Mouse (Mus musculus) thymus, postnatal 14 days (tissue): ENCODE results near the gene Ckm.

ENCODE experiments used
- DNase-seq: peaks from one replicate; pipeline ENCODE4 v3.0.0; 2021

The Ckm gene

DNA sequence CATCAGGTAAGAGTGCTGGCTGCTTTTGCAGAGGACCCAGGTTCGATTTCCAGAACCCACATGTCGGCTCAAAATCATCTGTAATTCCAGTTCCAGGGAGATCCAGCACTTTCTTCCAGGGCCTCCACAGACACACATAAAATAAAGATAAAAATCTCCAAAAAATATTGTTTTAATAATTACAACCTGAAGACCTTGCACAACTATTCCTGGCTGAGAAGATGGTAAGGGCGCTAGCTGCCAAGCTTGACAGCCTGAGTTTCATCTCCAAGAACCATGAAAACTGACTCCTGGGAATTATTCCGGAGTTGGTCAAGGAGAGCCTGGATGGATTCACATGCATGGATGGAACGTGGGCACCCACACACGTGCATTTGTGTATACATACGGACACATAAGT lies at the start of gene Ckm:
Gene Ckm (plus strand): TSS at position 301 of the 400 bp plus-strand sequence.
- no peak for DNase-seq

DNA sequence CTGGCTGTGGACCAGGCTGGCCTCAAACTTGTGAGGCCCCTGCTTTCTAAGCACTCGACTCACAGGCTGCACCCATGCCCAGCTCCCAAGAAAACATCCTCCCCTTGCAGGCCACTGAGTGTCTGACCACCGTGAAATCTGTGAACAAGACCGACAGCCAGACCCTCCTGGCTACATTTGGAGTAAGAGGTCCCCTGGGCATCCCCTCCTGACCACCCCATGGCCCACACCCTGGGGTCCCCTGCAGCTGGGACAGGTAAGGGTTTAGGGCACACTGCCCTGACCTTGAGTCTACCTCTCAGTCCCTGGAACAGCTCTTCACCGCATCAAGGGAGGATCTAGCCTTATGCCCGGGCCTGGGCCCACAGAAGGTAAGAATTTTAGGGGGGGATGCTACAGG lies 49.6 kb upstream of the Ckm start:
- DNase-seq: no peak

DNA sequence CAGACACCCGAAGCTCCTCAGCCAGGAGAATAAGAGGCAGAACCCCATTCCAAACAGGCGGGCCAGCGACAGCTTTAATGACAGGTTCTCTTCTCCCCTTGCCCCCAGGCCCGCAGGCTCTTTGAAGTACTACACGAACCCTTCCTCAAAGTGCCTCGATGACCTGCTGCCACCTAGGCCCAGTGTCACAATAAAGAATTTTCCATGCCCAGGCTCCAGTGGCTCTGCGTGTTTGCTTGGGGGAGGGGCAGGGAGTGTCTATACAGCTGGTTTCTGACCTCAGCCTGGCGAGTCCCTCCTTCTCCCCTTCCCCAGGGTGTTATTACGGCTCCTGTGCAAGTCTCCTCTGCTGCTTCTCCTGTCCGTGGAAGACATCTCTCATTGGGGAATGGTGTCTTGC lies 48.3 kb upstream of the Ckm start:
- DNase-seq: no peak

DNA sequence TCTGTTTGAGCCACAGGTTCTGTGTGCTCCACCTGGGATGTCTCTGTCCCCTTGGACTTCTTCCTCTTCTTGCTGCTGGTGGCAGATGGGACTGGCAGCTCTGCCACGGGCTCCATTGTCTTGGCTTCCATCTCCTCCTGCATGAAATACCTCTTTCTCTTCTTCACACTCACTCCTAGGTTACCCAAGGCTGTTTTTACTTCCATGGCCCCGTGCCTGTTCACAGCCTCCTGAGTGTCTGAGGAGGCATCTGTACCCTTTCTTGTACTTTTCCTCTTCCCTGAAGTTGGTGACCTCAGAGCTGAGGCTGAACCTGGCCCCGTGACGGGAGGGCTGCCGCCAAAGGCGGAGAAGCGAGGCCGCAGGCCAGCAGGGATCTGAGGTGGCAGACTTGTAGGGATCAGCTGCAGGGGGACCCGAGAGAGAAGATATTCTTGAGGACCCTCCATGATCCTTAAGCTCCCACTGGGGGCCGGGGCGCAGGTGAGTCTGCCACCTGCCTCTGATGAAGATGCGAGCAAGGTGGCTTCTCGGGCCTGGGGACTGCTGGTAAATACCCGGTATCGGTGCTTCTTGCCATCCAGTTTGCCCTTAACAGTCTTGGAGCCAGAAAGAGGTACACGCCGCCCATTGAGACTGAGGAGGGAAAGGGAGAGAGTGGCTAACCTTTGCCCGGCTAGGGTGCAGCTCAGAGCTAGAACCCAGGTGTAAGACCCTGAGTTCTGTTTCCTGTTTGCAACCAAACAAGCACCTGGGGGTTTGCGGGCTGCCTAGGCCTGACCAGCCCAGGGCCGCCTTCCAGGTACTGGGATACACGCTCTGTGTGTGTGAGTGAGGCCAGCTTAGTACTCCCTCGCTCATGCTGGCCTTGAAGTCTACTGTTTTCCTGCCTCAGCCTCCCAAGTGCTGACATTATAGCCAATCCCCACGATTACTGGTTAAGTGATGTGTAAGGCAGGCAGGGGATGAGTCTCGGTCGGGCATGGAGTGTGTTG lies 46.9 kb upstream of the Ckm start:
- DNase-seq: no peak

DNA sequence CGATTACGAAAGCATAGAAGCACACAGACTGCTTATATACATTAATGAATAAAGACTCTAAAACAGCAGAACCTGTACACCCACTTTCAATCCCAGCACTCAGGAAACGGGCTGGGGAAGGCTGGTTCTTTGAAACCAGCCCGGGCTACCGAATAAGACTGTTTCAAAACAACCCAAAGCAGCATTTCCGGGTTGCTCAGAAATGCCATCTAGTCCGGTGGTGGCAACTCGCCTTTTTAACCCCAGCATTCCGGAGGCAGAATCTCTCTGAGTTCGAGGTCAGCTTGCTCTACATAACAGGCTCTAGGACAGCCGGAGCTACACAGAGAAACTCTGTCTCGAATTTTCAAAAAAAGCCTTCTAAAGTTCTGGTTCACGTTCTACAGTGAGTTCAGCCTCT lies 45.9 kb upstream of the Ckm start:
- no peak for DNase-seq

DNA sequence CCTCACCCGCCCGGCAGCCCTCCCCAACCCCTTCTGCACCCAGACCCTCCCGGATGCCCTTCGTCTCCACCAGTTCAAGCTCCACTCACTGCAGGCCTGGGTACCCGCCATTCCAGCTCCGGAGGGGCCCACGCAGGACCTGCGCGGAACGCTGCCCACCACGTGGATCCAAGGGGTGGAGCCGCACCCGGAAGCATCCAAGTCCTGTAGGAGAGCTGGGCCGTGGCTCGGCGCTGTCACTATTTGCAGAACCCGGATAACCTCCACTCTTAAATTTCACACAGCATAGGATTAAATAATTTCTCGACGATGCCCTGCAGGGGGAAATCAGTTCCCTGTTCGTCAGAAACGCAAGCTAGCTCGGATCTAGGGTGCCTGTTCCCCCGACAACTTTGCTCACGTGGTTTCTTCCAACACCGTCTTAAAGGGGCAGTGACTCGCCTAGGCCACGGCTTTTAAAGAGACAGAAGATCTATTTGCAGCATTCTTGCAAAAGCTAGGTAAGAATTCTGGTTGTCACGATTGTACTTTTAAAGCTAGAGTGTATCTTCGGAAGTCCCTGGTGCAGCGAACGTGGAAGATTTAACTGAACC lies 45.2 kb upstream of the Ckm start, which contains the start of the genes Cd3eap and Ppp1r13l:
Gene Cd3eap (minus strand): TSS at position 185 of the 593 bp plus-strand sequence.
Gene Ppp1r13l (plus strand): TSS at position 451 of the 593 bp plus-strand sequence.
- peak; percentile 86 for DNase-seq

DNA sequence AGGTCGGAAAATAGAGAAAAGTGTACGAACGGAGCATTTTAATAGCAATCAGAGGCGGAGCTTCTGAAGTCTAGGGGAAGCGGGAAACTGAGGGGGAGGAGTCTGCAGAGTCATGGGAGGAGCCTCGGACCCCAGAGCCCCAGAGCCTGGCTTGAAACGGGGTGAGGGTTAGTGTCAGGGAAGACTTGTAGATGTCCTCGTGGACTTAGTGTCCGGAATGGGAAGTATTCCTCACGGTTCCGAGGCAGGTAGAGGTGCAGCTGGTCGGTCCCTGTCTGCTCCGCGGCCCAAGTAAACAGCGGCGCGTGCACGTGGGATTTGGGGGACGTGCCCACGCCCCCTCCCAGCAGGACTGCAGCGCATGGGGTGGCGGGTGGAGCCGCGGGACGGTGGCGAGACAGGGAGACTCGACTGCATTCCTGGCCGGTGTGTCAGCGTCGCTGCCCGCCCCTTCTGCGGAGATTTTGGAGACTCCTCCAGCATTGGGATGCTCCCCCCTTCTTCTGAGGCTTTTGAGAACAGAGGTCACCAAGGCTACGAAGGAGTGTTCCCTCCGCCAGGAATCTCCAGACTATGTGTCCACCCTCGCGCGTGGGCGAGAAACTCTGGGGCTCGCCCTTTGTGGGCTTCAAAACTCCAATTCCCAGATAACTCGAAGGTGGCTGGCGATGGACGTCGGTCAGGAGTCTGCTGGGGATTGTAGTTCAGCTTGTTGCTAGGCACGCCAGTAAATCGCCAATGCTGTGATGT lies 44.5 kb upstream of the Ckm start:
- DNase-seq: peak; percentile 75

DNA sequence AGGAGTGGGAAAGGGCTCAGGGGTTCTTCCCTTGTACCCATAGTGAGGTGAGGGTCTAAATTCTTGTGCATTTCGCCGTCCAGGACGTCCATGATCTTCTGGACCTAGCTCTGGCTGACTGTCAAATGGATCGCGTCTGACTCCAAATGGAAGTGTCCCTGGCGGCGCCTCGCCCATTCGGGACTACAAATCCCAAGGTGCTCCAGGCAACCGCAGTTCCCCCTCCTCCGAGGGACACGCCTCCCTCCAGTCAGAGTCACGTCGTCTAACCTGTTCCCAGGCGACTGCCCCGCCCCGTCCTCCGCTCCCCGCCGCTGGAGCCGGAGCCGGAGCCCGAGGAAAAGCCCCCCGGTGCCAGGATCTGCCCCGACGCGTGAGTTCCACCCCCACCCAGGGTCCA lies 43.6 kb upstream of the Ckm start:
- DNase-seq: peak; percentile 66

DNA sequence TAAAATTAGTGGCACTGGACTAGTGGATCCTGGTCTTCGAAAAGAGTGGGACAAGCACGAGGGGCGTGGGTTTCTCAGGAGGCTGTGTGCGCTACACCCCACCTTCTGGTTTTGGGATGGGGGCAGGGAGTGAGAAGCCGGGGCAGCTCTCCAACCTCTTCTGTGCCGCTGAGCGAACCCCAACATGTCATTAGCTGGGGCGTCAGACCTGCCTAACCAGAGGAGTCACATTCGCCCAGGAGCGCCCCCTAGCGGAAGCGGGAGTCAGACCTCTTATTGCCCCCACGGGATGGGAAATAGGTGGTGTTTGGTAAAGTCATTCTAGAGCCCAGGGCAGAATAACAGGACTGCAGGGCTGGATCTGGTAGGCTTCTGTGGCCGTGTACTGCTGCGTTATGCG lies 42.9 kb upstream of the Ckm start:
- peak; percentile 85 for DNase-seq

DNA sequence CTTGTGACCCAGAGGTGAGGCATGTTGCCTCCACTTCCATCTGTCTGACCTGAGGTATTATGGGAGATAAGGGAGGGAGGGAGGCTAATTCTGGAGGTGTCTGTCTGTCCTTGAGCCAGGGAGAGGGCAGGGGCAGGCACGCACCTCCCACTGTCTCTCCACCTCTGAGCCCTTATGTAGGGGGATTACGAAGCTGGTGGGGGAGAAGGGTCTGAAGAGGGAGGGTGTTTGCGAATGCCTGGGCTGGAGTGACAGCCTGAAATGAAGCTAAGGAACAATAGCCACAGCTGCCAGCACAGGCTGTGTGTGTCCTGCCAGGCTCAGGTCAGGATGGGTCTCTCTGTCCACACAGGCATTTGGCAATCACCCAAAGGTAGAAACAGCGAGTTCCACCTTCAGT lies 42.3 kb upstream of the Ckm start:
- no peak for DNase-seq

DNA sequence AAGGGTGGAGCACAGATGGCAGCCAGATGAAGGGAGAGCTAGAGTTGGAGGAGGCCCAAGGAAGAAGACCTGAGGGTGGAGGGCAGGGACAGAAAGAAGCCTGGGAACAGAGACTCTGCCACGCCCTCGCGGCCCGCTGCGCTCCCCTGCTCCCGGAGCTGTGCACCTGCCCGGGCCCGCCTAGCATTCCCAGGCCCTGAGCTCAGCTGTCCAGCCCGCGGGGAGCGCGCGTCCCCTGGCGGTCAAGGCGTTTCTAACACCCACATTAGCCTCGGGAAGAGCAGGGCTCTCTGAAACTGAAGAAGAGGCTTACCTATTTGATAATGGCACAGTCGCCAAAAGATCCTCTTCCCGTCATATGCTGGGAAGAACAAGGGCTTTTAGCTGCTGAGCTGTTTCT lies 40.7 kb upstream of the Ckm start:
- peak; percentile 81 for DNase-seq

DNA sequence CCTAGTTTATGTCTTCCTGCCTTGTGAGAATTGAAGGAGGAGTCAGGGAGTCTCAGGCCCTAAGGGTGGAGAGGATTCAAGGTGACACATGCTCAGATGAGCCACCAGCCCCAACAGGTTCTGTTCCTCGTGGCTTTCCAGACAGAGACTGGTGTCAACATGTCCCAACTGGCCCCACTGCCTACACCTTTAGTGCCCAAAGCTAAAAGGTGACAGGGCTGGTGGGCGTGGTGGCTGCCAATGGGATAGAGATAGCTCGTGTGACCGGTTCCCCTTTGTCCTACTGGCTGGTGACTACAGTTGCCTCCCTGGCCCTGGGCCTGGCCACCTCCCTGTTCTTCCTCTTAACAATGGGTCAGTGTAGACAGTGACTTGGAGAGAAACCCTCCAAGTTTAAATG lies 39.2 kb upstream of the Ckm start:
- no peak for DNase-seq

DNA sequence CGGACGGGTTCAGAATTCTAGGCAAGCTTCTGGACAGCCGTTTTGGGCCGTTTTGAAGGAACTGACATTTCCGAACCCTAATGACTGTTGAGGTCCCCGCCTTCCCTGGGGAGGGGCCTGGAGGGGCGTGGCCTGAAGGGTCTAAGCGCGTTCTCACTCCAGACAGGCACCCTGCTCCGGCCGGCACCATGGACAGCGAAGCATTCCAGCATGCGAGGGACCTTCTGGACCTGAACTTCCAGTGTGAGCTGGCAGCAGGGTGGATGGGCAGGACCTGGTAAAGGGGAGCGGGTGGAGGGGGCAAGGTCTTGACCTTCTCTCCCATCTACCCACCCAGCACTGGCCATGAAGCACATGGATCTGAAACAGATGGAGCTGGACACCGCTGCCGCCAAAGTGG lies 36.2 kb upstream of the Ckm start:
- no peak for DNase-seq

DNA sequence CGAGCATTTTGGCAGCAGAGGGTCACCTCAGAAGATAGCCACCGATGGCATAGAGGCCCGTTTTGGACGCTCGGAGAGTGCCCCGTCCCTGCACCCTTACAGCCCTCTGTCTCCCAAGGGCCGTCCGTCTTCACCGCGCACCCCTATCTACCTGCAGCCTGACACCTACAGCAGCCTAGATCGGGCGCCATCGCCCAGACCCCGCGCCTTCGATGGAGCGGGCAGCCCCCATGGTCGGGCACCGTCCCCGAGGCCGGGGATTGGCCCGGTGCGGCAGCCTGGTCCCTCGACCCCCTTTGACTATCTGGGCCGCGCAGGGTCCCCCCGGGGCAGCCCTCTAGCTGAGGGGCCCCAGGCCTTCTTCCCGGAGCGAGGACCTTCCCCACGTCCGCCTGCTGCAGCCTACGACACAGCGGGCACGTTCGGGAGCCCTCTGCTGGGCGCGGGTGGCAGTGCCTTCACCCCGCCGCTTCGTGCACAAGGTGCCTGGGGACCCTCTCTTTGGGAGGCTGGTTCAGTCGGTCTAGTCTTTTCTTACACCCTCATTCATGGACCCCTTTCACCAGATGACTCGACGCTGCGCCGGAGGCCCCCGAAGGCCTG lies 34.7 kb upstream of the Ckm start:
- DNase-seq: peak; percentile 86

DNA sequence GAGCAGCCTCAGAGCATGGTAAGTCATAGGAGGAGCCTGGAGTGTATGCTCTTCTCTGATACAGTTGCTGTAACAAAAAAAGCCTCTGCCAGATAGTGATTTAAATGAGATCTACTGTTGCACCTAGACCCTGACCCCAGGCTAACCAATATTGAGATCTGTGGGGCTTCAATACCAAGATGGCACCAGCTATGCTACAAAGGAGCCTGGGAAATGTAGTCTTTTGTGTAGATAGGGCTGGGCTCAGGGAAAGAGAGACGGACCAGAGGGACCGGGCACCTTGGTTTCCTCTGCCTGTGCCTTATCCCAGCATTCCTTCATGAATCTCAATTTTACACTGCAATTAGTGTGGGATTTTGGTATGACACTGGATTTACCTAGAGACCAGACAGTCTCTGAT lies 31.2 kb upstream of the Ckm start:
- DNase-seq: no peak

DNA sequence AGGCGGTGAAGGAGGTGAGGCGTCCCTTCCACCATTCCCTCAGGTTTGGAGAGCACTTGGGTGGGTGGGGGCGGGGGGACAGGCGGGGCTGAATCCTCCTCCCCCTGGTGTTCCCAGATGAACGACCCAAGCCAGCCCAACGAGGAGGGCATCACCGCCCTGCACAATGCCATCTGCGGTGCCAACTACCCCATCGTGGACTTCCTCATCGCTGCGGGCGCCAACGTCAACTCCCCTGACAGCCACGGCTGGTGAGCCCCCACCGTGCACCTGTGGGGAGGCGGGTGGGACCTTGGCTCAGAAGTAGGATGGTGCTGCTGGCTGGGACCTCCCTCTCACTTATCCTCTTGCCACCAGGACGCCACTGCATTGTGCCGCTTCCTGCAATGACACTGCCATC lies 29.2 kb upstream of the Ckm start:
- no peak for DNase-seq

DNA sequence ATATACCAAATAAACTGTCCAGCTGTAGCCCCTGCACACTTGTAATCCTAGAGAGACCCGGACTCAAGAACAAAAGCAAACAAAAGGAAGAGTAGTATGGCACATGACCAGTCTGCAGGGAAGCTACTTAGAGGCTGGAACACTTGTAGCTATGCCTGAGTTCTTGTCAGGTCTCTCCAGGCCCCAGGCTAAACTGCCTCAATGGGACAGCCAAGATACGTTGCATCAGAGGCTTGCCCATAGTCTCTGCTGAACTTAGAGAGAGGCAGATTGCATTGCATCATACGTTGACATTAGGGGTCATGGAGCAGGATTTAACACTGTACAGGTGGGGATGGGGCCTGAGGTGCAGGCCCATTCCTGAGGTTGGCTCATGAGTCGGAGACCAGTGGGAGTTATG lies 28.6 kb upstream of the Ckm start:
- no peak for DNase-seq

DNA sequence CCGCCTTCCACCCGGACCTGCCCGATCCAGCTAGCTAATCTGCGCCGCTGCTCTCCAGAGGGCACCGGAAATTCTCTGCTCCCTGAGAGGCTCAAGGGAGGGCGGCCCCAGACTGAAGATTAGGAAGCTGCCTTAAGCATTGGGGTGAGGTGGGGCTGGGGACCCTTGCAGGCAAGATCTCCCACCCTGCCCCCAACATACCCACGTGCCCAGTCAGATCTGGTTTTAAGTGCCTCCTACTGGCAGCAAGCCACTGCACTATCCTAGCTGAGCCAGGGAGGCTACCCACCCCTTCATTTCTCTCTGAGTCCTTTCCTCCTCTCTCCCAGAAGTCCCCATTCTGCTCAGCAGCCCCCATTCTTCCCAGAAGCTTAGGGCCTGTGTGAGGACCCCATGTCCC lies 26.5 kb upstream of the Ckm start:
- no peak for DNase-seq

DNA sequence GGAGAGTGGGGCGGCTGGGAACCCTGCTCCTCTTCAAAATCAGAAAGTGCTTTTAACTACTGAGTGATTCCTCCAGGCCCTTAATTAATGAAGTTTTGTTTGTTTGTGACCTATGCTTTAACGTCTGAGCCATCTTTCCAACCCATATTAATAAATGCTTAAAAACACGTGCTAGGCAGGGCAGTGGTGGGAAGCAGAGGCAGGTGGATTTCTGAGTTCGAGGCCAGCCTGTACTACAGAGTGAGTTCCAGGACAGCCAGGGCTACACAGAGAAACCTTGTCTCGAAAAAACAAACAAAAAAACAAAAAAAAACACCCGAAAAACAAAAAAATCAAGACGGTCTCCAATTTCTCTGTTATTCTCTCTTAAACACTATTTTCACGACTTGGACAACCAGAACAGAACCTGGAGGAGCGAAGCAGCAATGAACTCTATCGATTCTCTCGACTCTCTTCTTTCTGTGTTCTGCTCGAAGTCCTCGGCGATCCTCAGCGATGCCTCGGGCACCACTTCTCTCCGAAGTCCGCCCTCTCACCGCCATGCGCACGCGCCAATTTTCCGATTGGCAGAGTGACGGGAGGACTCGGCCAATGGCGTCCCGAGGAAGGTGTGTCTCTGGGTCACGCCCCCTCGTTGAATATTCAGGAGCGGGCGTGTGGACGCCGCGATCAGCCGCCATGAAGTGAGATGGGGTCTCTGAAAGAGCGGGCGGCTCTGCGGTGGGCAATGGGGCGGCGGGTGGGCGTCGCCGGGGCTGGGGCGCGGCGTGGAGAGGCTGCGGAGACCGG lies 23.0 kb upstream of the Ckm start, which contains the start of gene Ercc2:
Gene Ercc2 (plus strand): TSS at position 634 of the 789 bp plus-strand sequence.
- peak; percentile 99 for DNase-seq

DNA sequence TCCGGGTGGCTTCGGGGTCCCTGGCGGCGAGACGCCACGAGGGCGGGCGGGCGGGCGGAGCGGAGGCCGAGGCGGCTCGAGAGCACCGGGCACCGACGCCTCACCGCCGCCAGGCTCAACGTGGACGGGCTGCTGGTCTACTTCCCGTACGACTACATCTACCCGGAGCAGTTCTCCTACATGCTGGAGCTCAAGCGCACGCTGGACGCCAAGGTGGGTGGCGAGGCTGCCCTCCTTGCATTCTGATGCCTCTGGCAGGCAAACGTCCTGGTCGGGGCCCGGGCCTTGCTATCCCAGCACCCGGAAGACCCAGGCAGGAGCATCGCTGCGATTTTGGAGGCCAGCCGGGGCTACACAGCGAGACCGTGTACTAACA lies 22.4 kb upstream of the Ckm start:
- DNase-seq: peak; percentile 51

DNA sequence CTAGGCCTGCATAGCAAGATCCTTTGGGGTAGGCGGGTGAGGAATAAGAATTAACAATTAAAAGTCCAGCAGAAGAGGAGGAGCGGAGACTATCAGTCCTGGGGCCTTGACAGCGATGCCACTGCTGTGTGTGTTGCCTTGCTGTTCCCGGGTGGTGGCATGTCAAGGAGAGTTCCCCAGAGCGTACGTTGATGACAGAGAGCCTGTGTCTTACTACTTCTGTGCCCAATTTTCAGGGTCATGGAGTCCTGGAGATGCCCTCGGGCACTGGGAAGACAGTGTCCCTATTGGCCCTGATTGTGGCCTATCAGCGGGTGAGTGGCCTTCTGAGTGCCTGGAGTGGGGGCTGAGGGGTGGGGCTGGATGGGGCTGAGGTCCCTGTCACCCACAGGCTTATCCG lies 20.9 kb upstream of the Ckm start:
- DNase-seq: no peak
